Mouse (Mus musculus) T-helper 1 cell (primary cell): ENCODE measurements around the gene Ykt6.

Experiments
- in situ Hi-C: fragments of 300-600 bp; cut with MboI, MseI; formaldehyde crosslinking; loops from one replicate; pipeline ENCODE4 v1.15.1; 2025; ENCODE audit warnings: high pct_unique_total_duplicates

The Ykt6 gene

DNA sequence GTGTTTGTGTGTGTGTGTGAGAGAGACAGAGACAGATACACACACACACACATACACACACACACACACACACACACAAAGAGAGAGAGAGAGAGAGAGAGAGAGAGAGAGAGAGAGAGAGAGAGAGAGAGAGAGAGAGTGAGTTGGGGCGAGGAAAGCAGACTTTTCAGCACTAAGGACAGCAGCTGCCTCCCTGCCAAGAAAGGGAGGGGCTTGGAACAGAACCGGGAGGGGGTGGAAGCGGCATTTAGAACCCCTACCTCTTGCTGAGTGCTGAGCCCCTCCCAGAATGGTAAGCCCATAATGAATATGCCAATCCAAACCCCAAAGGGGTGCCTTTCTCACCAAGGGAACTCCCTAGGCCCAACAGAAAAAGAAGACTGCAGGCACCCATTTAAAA is 60.9 kb downstream of the Ykt6 start:
- in situ Hi-C loops: no loop called here

- in situ Hi-C loops: no loop called here
These were observed 61.4 kb downstream of the Ykt6 start for GRCm38 (mm10) chr11:6016797-6017395.
